Mouse (Mus musculus) frontal cortex, adult (tissue): Measurements from ENCODE around the gene Olfr120.
"Not testable (repeated sequence)": the region's sequence is repeated elsewhere in the genome, so short reads cannot be mapped to it uniquely, and the experiment has no call there.

ENCODE experiments used
- ATAC-seq: cut with Nextera tagmentation; 2 replicates; pipeline ENCODE4 v1.9.2; 2017; ENCODE audit warnings: mild to moderate bottlenecking, moderate library complexity, mixed read lengths; ENCODE audit not compliant: low TSS enrichment

Gene Olfr120

GRCm38 (mm10) chr17:37721508-37721907 is at the start of gene Olfr120:
Olfr120 (plus strand) TSS chr17:37721808.
- no peak for ATAC-seq

DNA sequence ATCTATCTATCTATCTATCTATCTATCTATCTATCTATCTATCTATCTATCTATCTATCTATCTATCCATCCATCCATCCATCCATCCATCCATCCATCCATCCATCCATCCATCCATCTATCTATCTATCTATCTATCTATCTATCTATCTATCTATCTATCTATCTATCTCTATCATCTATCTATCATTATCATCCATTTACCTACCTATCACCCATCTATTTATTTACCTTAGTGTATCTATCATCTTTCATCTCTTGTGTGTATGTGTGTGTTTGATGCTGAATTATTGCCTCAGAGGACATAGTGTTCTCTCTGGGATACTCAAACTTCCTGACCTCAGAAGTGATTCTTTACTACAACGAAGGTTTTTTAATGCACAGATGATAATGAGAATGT is 25.3 kb upstream of the Olfr120 start, which contains the start of gene Olfr119:
Olfr119 (plus strand) TSS at position 301 of the 400 bp plus-strand sequence.
- not testable (repeated sequence) for ATAC-seq

GRCm38 (mm10) chr17:37738070-37738469 is 16.5 kb downstream of the Olfr120 start:
- no peak for ATAC-seq

DNA sequence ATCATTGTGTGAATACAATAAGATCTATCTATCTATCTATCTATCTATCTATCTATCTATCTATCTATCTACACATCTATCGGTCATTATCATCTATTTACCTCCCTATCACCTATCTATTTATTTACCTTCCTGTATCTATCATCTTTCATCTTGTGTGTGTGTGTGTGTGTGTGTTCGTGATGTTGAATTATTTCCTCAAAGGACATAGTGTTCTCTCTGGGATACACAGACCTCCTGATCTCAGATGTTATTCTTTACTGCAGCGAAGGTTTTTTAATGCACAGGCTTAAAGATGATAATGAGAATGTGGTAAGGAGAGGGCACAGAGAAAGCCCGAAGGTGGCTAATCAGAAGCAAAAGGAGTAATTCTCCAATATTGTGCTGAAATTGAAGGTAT is 46.7 kb downstream of the Olfr120 start, which contains the start of gene Olfr122:
Olfr122 (plus strand) TSS at position 301 of the 400 bp plus-strand sequence.
- ATAC-seq = no peak
